Mouse (Mus musculus) intestine, embryonic 16.5 days (tissue): ENCODE measurements around the gene Defb46. TPM values are rescaled to one million over a fixed set of nuclear protein-coding genes. Genes with fewer than 3 reads are reported as not detected.

Experiments used
- ATAC-seq: fragments of 200-750 bp; cut with Nextera tagmentation; 2 replicates; pipeline ENCODE4 v1.8.0; 2017; ENCODE audit warnings: moderate TSS enrichment, moderate library complexity
- H3K27ac ChIP-seq: fragments of 300-500 bp; sonication (generic); 2 replicates; pipeline ENCODE4 v1.5.1; 2014; ENCODE audit warnings: mild to moderate bottlenecking, low read length
- H3K27me3 ChIP-seq: fragments of 300-500 bp; sonication (generic); replicated peaks from 2 replicates; pipeline ENCODE4 v1.6.1; 2014; ENCODE audit warnings: low read length, control low read depth, mixed read lengths; ENCODE audit not compliant: control insufficient read depth, insufficient read depth
- H3K36me3 ChIP-seq: fragments of 300-500 bp; sonication (generic); 2 replicates; pipeline ENCODE4 v1.6.1; 2014; ENCODE audit warnings: low read length, control low read depth; ENCODE audit not compliant: control insufficient read depth, insufficient read depth
- H3K4me1 ChIP-seq: fragments of 300-500 bp; sonication (generic); 2 replicates; pipeline ENCODE4 v1.6.1; 2014; ENCODE audit warnings: low read length, control low read depth, mixed read lengths; ENCODE audit not compliant: control insufficient read depth, insufficient read depth
- H3K4me2 ChIP-seq: fragments of 300-500 bp; sonication (generic); 2 replicates; pipeline ENCODE4 v1.6.1; 2014; ENCODE audit warnings: low read depth, low read length, control low read depth
- H3K4me3 ChIP-seq: fragments of 300-500 bp; sonication (generic); 2 replicates; pipeline ENCODE4 v1.5.1; 2014; ENCODE audit warnings: mild to moderate bottlenecking, low read length
- H3K9ac ChIP-seq: fragments of 300-500 bp; sonication (generic); 2 replicates; pipeline ENCODE4 v1.6.1; 2014; ENCODE audit warnings: low read depth, low read length
- H3K9me3 ChIP-seq: fragments of 300-500 bp; sonication (generic); 2 replicates; pipeline ENCODE4 v1.6.1; 2016; ENCODE audit warnings: low read length, control low read depth; ENCODE audit not compliant: control insufficient read depth
- WGBS: fragments of 180-500 bp; shearing (Covaris S2); extraction: QIAGEN DNeasy Blood & Tissue Kit; methylation state at CpG from one replicate; pipeline ENCODE4 v1.1.7; 2014; 5-methylcytosine and 5-hydroxymethylcytosine counted together
- polyA plus RNA-seq: library from polyadenylated mRNA; unstranded; fragments of >200 nt; fragmentation: Nextera tagmentation; extraction: Ambion mirVana; gene quantifications from 2 replicates; pipeline ENCODE4 v1.2.1, GENCODE M21; 2015

The Defb46 gene
- not detected in 2 replicates for polyA plus RNA-seq

DNA sequence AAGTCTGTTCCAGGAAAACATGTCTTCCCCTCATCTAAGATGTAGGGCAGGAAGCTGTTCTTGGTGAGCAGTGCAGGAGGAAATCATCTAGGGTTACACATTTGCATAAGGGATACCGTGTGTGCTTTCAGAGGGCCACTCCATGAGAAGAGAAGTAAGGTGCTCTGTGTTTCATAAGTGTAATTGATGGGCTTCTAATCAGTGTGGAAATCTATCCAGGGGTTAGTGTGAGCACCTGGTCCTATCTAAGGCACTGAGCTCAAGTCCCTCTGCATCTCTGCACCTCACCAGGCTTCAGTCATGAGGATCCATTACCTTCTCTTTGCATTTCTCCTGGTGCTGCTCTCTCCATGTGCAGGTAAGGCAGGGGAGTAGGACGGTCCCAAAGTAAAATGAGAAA is at the start of gene Defb46:
TSS of gene Defb46 (plus strand) at position 301 of the 400 bp plus-strand sequence.
- WGBS = 75% methylated on average over 2 of the region's 2 CpGs
- ATAC-seq = no peak

GRCm38 (mm10) chr8:19225161-19225560 is 14.6 kb upstream of the Defb46 start, which contains the start of gene Defb6:
Gene Defb6, plus strand, starts transcription at chr8:19225478.
- H3K4me2 ChIP-seq = no peak within 1 kb of the TSS
- ATAC-seq = no peak
- H3K27ac ChIP-seq = no peak within 1 kb of the TSS
- no peak within 1 kb of the TSS for H3K9ac ChIP-seq
- no peaks in the 10 kb centered on the region for H3K36me3 ChIP-seq
- no peak within 1 kb of the TSS for H3K4me3 ChIP-seq
- no peaks in the 10 kb centered on the region for H3K9me3 ChIP-seq
- no peaks in the 10 kb centered on the region for H3K4me1 ChIP-seq
- WGBS = 62% methylated on average over 1 of the region's 1 CpGs
- H3K27me3 ChIP-seq = no peaks in the 10 kb centered on the region

More for the DNA sequence above, at the start of gene Defb46:
- no peaks in the 10 kb centered on the region for H3K27me3 ChIP-seq
- no peak within 1 kb of the TSS for H3K4me3 ChIP-seq
- no peak within 1 kb of the TSS for H3K4me2 ChIP-seq
- H3K9me3 ChIP-seq = no peaks in the 10 kb centered on the region
- no peaks in the 10 kb centered on the region for H3K36me3 ChIP-seq
- H3K27ac ChIP-seq = no peak within 1 kb of the TSS
- no peak within 1 kb of the TSS for H3K9ac ChIP-seq
- H3K4me1 ChIP-seq = no peaks in the 10 kb centered on the region

- Histone ChIP-seq H3K27ac (no peak overlapping the region), H3K4me2 (no peak overlapping the region), H3K27me3 (no peaks in the 10 kb centered on the region), H3K4me3 (no peak overlapping the region), H3K9ac (no peak overlapping the region), H3K36me3 (no peaks in the 10 kb centered on the region), H3K4me1 (no peaks in the 10 kb centered on the region), H3K9me3 (no peaks in the 10 kb centered on the region)
- WGBS = 67% methylated on average over 1 of the region's 1 CpGs
- ATAC-seq = no peak
These were observed 1.6 kb upstream of the Defb46 start for GRCm38 (mm10) chr8:19238101-19238500.

- no peaks in the 10 kb centered on the region for H3K36me3 ChIP-seq
- H3K9ac ChIP-seq = no peak within 1 kb of the TSS
- H3K4me2 ChIP-seq = no peak within 1 kb of the TSS
- ATAC-seq = no peak
- H3K27me3 ChIP-seq = no peaks in the 10 kb centered on the region
- H3K4me1 ChIP-seq = no peaks in the 10 kb centered on the region
- H3K9me3 ChIP-seq = no peaks in the 10 kb centered on the region
- no peak within 1 kb of the TSS for H3K4me3 ChIP-seq
- H3K27ac ChIP-seq = no peak within 1 kb of the TSS
- WGBS = 87% methylated on average over 5 of the region's 5 CpGs
These were observed 7.6 kb downstream of the Defb46 start, which contains the start of gene Defb5 for GRCm38 (mm10) chr8:19247280-19247679. Gene Defb5, plus strand, starts transcription at chr8:19247580.

DNA sequence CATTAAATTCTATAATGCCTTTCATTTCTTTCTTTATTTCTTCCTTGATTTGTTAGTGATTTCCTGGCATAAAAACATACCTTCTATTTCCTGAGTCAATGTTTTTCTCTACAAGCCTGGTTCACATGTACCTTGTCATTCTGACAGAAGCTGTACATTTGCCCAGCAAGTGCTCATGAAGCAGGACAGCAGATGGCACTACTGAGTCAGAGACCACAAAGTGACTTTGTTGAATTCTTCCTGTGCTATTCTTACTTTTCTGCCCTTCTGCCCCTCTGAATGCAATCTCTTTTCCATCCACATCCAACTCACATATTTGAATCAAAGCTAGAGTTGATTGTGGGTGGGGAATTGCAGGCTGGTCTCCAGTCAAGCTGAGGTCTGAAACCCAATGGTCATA is 18.4 kb downstream of the Defb46 start:
- Histone ChIP-seq H3K9ac (no peak overlapping the region), H3K4me1 (no peaks in the 10 kb centered on the region), H3K4me2 (no peak overlapping the region), H3K27ac (no peak overlapping the region), H3K4me3 (no peak overlapping the region), H3K9me3 (no peaks in the 10 kb centered on the region), H3K27me3 (no peaks in the 10 kb centered on the region), H3K36me3 (no peaks in the 10 kb centered on the region)
- ATAC-seq = no peak

DNA sequence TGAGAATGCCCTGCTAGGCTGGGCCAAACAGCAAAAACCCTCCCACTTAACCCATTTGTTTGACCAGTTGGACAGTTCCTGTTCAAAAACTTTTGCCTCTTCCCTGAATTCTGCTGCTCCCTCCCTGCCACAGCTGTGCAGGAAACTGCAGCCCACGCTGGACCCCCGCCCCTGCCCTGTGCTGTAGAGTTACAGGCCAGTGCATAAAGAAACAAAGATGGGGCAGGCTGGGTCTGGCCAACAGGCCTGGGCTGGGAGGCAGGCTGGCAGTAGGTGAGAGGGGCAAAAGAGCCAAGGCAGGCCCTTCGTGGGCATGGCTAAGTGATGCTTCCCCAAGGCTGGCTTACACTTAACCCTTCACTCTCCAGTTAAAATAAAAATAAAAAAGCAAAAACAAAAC is 20.0 kb downstream of the Defb46 start:
- Histone ChIP-seq H3K36me3 (no peaks in the 10 kb centered on the region), H3K9ac (no peak overlapping the region), H3K9me3 (no peaks in the 10 kb centered on the region), H3K4me1 (no peaks in the 10 kb centered on the region), H3K27ac (no peak overlapping the region), H3K27me3 (no peaks in the 10 kb centered on the region), H3K4me3 (no peak overlapping the region), H3K4me2 (no peak overlapping the region)
- no peak for ATAC-seq
- WGBS = 45% methylated on average over 3 of the region's 3 CpGs

Other genes starting within 250 kb of the Defb46 start
- gene Defb37, start 248.9 kb upstream of the Defb46 start, polyA plus RNA-seq = 2.1 and 3.9 TPM in 2 replicates
- not detected in 2 replicates for gene Defb38, start 213.3 kb upstream of the Defb46 start, polyA plus RNA-seq
- not detected in 2 replicates for gene Defb39, start 175.1 kb upstream of the Defb46 start, polyA plus RNA-seq
- gene Defb12, start 125.1 kb upstream of the Defb46 start, polyA plus RNA-seq = not detected in 2 replicates
- gene Defb34, start 116.2 kb upstream of the Defb46 start, polyA plus RNA-seq = not detected in 2 replicates
- gene Gm45826, start 99.1 kb upstream of the Defb46 start, polyA plus RNA-seq = not detected in 2 replicates
- gene Defb14, start 45.6 kb upstream of the Defb46 start, polyA plus RNA-seq = not detected in 2 replicates
- not detected in 2 replicates for gene Defb4, start 41.2 kb upstream of the Defb46 start, polyA plus RNA-seq
- not detected in 2 replicates for gene Defb6, start 14.4 kb upstream of the Defb46 start, polyA plus RNA-seq
- not detected in 2 replicates for gene Defb5, start 7.7 kb downstream of the Defb46 start, polyA plus RNA-seq
- gene Defb3, start 53.4 kb downstream of the Defb46 start, polyA plus RNA-seq = not detected in 2 replicates
- not detected in 2 replicates for gene Defb8, start 207.7 kb downstream of the Defb46 start, polyA plus RNA-seq